Mouse (Mus musculus): ENCODE measurements around the gene Pip4k2c.

Gene Pip4k2c

DNA sequence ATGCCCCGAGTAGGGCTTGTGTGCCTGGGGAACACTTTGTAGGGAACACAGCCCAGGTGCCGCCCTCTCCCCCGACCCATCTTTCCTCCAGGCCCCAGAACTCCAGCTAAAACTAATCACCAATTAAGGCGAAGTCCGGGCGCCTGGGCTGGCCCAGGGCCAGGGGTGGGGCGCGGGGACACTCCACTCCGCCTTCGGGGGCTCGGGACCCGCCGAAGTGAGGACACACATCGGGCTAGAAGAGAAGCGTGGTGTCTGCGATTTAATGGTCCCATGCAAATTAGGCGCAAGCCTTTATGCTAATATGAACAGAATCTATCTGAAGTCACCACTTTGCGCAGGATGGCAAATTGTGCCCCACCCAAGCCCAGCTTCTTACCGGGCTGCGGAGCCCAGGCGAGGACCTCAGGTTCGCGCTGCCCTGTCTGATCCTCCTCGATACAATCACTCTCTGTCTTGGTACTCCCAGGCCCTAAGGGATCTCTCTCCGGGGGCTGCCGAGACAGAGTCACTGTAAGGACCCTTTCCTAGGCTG is 22.2 kb downstream of the Pip4k2c start:
- no peak for DNase-seq (ENCODE audit: low read depth, low spot score)

DNA sequence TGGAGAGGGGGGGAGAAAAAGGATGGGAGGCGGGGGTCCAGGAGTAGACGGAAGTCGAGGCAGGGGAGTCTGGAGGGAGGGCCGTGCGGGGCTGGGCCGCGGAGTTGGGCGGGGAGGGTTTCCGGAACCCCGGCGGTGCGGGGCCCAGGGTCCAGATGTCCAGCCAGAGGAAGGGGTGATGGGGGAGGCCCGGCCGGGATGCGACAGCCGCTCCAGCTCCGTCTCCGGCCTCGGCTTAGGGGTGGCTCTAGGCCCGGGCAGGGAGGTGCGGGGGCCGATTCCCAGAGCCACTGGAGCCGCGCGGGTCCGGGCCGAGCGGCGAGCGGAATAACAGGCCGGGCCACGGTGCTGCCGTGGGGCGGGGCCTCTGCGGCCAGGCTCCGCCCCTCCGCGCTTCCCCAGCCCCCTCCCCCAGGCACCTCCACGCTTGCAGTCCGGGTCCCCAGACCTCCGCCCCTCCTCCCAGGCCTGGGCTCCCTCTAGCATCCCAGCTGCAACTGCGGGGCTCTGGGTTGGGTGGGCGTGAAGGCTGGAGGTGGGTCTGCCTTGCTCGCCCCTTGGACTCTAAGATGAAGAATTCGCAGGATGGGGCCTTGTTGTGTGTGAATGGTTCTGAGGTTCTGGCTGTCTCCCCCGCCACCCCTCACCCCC is 22.8 kb downstream of the Pip4k2c start:
- peak; percentile 78 for DNase-seq (ENCODE audit: low read depth, low spot score)

GRCm38 (mm10) chr10:127188079-127188453 is 23.3 kb downstream of the Pip4k2c start:
- DNase-seq (ENCODE audit: low read depth, low spot score), result no peak

DNA sequence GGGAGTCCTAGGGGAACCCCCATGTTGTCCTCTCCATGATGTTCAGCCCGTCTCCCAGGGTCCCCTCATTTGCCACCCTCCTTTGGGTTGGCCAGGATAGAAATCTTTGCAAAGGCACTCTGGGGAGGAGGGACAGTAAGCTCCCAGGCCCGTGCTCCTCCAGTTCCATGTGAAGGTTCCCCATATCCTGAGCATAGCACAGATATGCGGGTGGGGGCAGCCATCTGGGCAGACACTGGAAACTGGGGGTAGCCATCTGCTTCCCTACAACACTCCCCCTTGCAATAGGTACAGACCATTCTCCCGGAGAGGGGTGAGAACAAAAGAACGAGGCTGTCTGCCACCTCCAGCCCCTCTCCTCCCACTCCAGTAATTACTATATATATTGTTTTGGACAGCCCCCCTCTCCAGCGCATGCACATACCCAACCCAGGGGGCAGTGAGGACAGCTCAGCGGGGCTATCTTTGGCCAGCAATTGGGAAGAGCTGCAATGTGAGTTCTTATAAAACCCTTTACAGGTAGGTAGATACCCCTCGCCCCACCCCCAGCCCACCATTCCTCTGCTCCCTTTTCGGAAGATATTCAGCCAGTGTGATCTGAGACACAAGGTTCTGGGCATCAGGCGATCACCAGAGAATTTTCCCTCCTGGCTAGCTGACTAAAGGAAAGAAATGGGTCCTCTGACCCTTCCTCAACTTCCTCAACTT is 23.9 kb downstream of the Pip4k2c start:
- no peak for DNase-seq (ENCODE audit: low read depth, low spot score)

DNA sequence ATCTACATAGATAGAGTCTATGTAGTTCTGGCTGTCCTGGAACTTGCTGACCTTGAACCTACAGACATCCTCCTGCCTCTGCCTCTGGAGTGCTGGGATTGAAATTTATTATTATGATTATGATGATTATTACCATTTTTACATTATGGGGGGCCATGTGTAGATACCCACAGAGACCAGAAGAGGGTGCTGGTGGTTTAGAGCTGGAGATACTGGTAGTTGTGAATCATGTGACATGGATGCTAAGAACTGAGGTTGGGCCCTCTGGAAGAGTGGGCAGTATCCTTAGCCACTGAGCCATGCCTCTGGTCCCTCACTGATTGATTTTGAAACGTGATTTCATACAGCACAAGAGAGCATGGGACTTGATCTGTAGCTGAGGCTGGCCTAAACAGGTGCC is 24.9 kb downstream of the Pip4k2c start:
- DNase-seq (ENCODE audit: low read depth, low spot score), result no peak

GRCm38 (mm10) chr10:127185506-127185905 is 25.9 kb downstream of the Pip4k2c start:
- DNase-seq (ENCODE audit: low read depth, low spot score), result no peak

DNA sequence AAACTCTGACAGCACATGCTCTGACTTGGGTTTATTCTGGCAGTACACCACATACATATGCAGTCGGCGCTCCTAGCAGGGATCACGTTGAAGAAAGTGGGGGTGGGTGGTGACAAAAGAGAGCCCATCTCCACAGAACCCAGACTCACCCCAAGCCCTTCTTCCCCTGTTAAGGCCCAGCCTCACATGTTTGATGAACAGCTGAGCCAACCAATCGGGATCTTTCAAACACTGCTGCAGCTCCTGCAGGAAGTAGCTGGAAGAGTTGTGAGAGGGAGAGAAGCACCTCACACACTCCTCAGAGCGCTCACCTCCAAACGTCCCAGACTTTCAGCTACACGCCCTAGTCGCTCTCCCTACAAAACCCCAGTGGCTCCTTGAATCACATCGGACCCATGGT is 26.3 kb downstream of the Pip4k2c start:
- no peak for DNase-seq (ENCODE audit: low read depth, low spot score)

GRCm38 (mm10) chr10:127183759-127184158 is 27.6 kb downstream of the Pip4k2c start:
- no peak for DNase-seq (ENCODE audit: low read depth, low spot score)

- no peak for DNase-seq (ENCODE audit: low read depth, low spot score)
These were observed 28.8 kb downstream of the Pip4k2c start for GRCm38 (mm10) chr10:127182624-127183023.

DNA sequence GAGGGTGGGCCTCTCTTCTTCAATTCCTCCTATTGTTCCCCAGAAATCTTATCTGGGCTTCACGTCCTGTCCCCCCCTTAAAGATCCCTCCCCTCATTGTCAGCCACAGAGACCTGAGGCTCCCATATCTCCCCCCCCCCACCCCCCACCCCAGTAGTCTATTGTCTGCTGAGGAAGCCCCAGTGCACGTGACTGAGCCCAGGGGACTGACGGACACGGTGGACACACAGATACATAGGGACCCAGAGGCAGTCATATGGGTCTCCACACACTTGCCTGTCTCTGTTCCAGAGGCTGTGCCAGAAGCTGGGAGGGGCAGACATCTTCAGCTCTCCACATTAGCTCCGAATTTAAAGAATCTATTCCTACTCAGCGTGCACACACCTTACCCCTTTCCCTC is 29.8 kb downstream of the Pip4k2c start:
- no peak for DNase-seq (ENCODE audit: low read depth, low spot score)

- DNase-seq (ENCODE audit: low read depth, low spot score), result no peak
These were observed 30.7 kb downstream of the Pip4k2c start for GRCm38 (mm10) chr10:127180695-127181047.

DNA sequence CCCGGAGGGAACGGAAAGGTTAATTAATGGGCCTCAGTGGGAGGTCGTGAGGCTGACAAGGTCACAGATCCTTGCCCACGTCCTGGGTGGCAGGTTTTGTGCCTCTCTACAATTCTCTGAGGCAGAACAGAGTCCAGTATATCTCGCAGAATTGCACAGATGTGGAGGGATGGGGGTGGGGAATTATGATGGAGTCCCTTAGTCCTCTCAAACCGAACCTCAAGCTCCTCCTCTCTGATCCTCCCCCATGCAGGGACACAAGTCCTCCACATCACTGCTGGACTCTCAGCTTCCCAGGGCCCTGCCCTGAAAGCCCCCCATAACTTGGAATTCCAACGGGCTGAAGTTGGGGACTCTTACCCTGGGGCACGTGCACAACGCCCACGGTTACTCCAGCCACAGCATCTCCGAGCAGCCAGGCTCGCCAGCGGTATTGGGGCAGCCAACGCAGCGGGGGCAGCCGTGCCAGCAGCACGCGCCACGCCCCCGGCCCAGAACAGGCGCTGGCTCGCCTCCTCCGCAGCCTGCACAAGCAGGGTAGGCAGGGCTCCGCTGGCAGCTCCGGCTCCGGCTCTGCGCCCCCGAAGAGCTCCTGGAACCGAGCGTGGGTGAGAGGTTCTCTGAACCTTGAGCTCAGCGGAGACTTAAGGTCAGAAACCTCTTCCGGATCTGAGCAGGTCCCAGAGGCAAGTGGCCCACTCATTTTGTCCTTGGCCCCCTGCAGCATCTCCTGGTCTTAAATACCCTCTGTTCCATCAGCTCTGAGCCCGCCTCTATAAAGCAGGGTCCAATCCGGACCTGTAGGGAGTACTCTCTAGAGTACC is 31.3 kb downstream of the Pip4k2c start, which contains the start of gene Slc26a10:
Gene Slc26a10, minus strand, starts transcription at position 775 of the 824 bp plus-strand sequence.
- DNase-seq (ENCODE audit: low read depth, low spot score), result no peak

DNA sequence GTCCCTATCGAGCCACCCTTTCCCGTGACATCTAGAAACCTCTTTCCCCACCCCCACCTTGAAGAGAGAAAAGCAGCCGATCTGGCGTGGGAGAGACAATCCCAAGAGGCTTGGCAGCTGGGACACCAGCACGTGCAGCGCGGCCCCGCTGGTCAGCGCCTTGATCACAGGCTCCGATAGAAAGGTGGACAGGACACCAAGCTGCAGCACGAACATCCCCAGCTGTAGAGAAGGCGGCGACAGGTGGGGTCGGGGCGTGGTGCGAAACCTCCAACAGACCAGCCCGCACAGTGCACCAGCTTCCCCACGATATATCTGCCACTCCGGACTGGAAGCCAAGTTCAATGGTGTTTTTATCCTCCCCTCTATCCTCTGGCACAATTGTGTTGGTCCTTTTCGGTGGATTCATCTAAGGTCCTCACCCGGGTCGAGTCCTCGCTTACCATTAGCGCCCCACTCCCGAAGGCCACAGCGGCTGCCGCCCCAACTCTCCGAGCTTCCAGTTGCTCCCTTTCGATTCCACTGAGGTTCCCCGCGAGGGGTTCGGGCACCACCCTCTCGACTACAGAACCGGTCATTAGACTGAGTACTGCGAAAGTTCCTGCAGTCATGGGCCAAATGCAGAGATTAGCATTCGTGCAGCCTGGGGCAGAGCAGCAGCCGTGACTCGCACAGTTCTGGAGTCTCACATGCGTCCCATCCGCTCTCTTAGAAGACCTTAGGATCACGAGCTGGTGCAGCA is 32.9 kb downstream of the Pip4k2c start:
- DNase-seq (ENCODE audit: low read depth, low spot score), result no peak

DNA sequence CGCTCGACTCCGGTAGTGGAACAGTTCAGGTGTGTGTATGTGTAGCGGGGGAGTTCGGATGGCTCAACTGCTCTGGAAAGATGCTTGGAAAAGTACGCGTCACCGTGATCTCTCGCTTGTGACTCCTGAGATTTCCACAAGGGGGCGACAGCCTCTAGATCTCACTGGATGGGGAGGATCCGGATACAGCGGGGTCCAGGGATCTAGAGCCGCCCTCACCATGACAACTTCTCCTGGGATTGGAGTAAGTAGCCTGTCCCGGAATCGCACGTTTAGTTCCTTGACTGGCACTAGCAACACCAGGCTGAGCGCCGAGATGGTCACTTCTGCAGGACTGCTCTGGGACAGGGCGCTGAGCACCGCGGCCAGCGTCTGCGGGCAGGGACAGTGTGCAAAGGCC is 33.7 kb downstream of the Pip4k2c start:
- DNase-seq (ENCODE audit: low read depth, low spot score), result no peak

DNA sequence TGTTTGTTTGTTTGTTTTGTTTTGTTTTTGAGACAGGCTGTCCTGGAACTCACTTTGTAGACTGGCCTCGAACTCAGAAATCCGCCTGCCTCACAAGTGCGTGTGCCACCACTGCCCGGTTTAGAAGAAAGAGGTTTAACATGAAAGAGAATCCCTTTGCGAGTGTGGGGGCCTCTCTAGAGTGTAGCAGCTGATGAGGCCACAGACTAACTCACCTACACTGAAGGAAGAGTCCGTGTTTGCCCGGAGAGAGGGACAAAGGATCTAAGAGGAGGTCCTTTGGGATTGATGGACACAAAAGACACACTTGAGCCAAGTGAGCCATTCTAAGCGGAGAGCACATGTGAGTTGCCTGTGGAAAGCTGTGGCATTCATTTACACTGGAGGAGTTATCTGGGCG is 34.1 kb downstream of the Pip4k2c start:
- DNase-seq (ENCODE audit: low read depth, low spot score), result no peak

DNA sequence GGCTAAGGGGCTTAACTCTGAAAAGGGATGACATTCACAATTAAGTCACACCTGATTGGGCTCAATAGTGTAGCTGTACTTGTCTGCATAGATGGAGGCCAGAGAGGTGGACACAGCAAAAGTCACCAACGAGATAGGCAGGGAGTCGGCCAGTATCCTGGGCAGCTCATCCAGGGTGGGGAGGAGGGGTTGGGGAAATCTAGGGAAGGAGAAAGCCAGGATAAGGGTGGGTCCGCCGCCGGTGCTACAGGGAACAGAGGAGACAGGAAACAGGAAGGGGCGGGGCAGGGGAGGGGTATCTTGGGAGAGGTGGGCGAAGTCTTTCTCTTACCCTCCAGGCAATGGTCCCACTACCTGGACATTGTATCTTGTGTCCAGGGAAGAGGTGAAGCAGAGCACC is 34.6 kb downstream of the Pip4k2c start:
- no peak for DNase-seq (ENCODE audit: low read depth, low spot score)

DNA sequence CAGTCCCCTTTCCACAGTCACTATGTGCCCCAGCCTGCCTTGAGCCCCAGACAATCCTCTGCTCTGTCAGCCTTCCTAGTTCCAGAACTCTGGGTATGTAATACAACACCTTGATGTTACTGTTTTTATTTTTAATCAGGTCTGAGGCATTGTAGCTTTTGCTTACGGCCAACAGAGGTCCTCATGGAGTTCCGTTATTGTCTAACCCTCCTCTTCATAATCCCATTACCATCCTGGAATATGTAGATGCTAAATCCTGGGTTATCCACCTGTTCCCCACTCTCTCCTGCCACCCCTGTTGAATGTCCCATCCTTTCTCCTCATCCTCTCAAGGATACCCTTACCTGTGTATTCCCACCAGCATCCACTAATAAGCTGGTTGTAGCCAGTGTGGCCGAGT is 35.2 kb downstream of the Pip4k2c start:
- no peak for DNase-seq (ENCODE audit: low read depth, low spot score)

- no peak for DNase-seq (ENCODE audit: low read depth, low spot score)
These were observed 37.2 kb downstream of the Pip4k2c start for GRCm38 (mm10) chr10:127174170-127174569.

- no peak for DNase-seq (ENCODE audit: low read depth, low spot score)
These were observed 38.0 kb downstream of the Pip4k2c start for GRCm38 (mm10) chr10:127173148-127174065.

- DNase-seq (ENCODE audit: low read depth, low spot score), result no peak
These were observed 39.7 kb downstream of the Pip4k2c start for GRCm38 (mm10) chr10:127171631-127172200.

Measured in embryo, embryonic 11.5 days (tissue).